Mouse (Mus musculus) left cerebral cortex, postnatal 36 days (tissue): Measurements from ENCODE around the gene Gpr107. TPM values are rescaled to one million over a fixed set of nuclear protein-coding genes. Genes with fewer than 3 reads are reported as not detected.

Experiments
- DNase-seq, 2 experiments: peaks; one replicate each; pipeline ENCODE4 v3.0.0; 2021 to 2022; ENCODE audit warnings: low spot score in 2 of 2, mixed read lengths in 1 of 2
- intact Hi-C: fragments of 180-260 bp; cut with DNase I; formaldehyde crosslinking; loops from one replicate; pipeline ENCODE4 v1.15.1; 2025
- total RNA-seq, 2 experiments: library from RNA; stranded (reverse); gene quantifications; 2 replicates each; pipeline ENCODE4 v1.2.3; 2021

The Gpr107 gene
- total RNA-seq, 2 experiments from 2014 or later, result 43.4 to 54.4 TPM

DNA sequence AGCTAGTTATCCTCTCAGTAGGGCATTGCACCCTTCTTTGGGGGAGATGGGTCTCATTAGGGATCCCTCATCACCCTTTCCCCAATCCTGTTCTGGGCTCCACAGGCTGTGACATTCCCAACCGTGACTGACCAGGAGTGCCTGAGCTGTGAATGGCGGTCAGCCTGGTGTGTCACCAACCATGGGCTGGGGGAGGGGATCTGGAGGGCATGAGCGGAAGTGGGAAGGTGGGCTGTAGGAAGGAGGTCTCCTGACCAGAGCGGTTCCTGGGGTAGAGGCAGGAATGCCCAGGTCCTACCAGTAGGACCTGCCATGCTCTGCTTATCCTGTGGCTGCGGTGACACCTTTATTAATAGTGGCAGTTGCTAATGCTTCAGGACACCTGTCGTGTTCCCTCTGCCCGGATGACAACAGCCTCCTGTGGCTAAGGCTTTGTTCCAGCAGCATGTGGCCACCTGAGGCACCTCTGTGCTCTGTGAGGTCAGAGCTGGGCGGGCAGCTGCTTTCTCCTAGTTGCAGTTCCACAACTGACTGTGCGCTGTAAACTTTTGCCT is 107.3 kb downstream of the Gpr107 start:
- intact Hi-C loops, result no loop called here
- no peak for DNase-seq

DNA sequence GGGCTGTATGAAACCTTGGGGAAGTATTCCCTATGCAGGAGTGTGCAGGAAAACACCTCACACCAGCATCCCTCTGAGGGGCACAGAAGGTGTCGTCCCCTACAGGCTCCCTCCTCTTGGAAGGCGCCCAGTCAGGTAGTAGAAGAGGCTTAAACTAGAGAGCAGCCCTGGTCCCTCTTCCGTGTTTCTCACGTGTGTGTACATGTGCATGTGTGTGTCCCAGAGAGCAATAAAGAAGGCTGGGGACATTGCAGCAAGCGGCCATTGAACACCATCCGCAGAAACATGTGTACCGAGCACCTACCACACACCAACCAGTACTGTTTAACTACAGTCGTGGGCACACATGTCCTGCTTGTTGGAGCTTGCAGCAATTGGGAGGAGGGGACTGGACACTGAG is 108.4 kb downstream of the Gpr107 start:
- intact Hi-C loops, result no loop called here
- DNase-seq, result no peak

DNA sequence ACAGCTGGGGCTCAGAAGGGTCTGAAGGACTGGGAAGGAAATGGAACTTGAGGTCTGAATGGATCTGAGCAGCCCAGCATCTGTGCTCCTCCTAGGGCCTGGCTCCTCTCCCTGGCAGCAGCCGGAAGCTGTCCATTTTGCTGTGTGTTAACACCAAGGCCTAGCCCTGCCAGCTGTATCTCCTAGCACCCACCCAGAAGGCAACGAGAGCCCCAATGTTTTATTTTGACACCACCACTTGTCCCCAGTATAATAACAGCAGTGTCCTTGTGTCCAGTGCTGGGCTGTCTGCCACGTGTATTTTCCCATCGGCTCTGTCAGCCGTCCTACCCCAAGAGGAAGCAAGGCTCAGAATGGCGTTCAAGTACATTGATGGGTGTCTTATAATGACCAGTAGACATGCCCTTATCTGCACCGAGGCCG is 110.9 kb downstream of the Gpr107 start:
- intact Hi-C loops, result no loop called here
- DNase-seq, result peak in 1 of 2 experiments; percentile 48

DNA sequence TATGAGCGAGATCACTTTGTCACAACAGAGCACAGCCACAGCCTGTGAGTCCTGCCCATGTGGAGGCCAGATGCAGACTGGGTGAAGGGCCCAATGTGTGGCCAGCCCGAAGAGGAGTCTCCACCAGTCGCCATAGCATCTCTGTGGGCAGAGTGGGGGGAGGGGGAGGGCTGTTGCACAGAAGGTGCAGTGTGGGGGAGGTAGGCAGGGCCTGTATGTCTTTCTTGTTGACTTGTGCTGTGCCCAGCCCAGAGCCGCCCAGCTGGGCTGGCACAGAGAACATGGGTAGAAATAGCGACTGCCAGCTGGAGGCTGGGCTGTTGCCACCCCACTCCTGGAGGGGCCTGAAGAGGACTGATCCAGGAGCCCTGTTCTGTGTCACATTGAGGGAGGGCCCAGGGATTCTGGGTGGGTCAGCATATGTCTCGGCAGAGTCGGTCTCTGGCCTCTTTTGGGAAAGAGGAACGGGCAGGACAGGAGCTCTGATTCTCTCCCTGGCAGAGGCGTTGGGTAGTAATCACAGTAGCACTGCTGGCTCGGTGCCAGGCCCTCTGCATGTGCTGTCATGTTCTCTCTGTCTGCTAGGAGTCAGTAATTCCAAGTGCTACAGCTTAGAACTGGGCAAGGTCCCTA is 111.7 kb downstream of the Gpr107 start:
- DNase-seq, result peak; percentile 79 to 82
- intact Hi-C loops, result no loop called here

DNA sequence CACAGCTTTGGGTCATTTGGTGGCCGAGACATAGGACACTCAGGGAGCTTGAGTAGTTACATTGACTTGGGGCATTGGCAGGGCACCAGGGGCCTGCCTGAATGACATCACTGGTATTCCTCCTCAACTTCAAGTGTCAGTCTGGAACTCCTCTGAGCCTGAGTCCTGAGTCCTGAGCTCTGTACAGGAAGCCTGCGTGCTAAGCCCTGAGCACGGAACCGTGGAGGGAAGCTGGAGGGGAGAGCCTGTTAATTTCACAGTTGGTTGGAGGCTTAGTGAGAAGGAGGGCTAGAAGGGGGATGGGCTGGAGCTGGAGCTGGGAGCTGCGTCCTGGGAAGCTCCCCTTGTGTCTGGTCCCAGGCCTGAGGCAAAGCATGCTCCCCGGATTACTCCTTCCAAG is 115.3 kb downstream of the Gpr107 start:
- no peak for DNase-seq
- intact Hi-C loops, result no loop called here

Other genes starting within 250 kb of the Gpr107 start
- gene Ptges, start 222.5 kb upstream of the Gpr107 start, total RNA-seq, result 1 to 10 TPM; 4.9 to 5.0 TPM
- gene Tor1b, start 199.4 kb upstream of the Gpr107 start, total RNA-seq, result 10 to 100 TPM; 28.4 to 31.8 TPM
- gene Tor1a, start 184.4 kb upstream of the Gpr107 start, total RNA-seq, result 10 to 100 TPM; 36.7 to 46.5 TPM
- gene BC005624, start 170.1 kb upstream of the Gpr107 start, total RNA-seq, result 10 to 100 TPM; 63.9 to 66.9 TPM
- 10 to 100 TPM; 74.1 to 80.2 TPM for gene Usp20, start 170.0 kb upstream of the Gpr107 start, total RNA-seq
- 10 to 100 TPM; 86.5 to 94.8 TPM for gene Fnbp1, start 10.3 kb upstream of the Gpr107 start, total RNA-seq
- gene Ncs1, start 93.5 kb downstream of the Gpr107 start, total RNA-seq, result 100 to 1,000 TPM; 210 to 221 TPM
- gene Hmcn2, start 162.1 kb downstream of the Gpr107 start, total RNA-seq, result under 1 TPM; 0.54 TPM